Mouse (Mus musculus) cerebellum, postnatal 25 days (tissue): ENCODE data around the gene Bcdin3d.
A peak's percentile ranks its signal among the peaks of the same experiment; 100 is the strongest.

Experiments used
- DNase-seq, 2 experiments: peaks; one replicate each; pipeline ENCODE4 v3.0.0; 2021; ENCODE audit warnings: mixed read lengths in 2 of 2

Gene Bcdin3d

GRCm38 (mm10) chr15:99440112-99440815, 34.3 kb downstream of the Bcdin3d start:
- DNase-seq: no peak

GRCm38 (mm10) chr15:99438966-99439698, 35.4 kb downstream of the Bcdin3d start:
- no peak for DNase-seq

GRCm38 (mm10) chr15:99433913-99434312, 40.6 kb downstream of the Bcdin3d start:
- DNase-seq: peak; percentile 52 to 60

DNA sequence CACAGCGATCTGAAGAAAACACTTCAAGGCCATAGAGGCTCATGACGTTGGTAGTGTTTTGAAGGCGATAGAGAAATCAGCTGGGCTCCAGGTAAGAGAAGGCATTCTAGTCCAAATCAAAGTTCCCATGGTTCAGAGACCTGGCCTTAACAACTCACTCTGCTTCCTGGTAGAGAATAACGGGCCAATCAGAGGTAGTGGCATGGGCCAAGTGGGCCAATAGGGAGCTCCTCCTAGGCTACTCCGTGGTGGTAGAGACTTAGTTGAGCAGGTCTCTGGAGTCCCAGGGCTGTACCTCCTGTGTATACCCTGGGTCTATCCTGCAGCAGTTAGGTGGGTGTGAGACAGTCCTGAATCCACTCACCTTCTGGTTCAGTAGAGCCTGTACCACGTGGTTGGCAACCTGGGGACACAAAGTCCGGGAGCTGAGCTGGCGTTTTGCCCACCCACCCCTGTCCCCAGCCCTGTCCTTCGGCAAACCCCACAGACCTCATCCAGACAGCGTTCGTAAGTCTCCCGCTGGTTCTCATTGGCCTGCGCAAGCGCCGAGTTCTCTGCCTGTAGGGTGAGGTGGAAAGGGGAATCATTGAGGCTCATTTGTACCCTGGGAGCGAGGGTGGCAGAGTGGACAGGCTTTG, 41.3 kb downstream of the Bcdin3d start:
- DNase-seq: no peak

GRCm38 (mm10) chr15:99431967-99432366, 42.6 kb downstream of the Bcdin3d start:
- DNase-seq: no peak

GRCm38 (mm10) chr15:99431504-99431903, 43.0 kb downstream of the Bcdin3d start:
- DNase-seq: no peak

- no peak for DNase-seq
Measured at GRCm38 (mm10) chr15:99431063-99431462, 43.5 kb downstream of the Bcdin3d start.

DNA sequence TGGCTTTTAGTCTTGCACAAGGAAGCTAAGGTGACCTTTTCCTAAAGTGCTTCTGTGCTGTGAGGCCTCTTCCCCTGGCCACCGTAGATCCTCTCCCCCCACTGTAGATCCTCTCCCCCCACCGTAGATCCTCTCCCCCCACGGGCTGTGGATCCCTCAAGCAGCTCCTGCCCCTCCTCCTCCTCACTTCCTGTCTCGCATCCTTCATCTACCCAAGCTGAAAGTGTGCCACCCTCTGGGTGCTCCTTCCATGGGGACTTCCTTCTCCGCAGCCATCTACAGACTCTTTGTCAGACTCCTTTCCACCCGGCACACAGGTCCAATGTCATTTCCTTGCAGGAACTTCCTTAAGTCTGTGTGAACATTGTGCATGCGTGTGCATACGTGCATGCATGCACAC, 44.1 kb downstream of the Bcdin3d start:
- DNase-seq: no peak

DNA sequence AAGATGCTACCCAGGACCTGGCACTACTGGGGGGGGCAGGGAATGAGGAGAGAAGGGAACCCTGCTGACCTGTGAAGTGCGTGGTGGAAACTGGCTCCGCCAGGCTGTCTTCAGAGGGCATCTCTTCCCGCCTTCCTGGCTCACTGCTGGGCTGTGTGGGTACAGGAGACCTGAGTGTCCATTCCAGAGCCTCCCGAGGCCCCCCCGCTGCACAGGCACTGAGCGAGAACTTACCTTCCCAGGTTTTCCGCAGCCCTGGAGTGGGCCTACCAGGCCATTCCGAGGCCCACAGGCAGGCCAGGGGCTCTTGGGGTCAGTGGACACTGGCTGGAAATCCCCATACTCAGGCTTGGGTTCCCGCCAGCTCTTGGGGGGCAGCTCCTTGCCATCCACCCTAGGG, 50.6 kb downstream of the Bcdin3d start:
- no peak for DNase-seq

DNA sequence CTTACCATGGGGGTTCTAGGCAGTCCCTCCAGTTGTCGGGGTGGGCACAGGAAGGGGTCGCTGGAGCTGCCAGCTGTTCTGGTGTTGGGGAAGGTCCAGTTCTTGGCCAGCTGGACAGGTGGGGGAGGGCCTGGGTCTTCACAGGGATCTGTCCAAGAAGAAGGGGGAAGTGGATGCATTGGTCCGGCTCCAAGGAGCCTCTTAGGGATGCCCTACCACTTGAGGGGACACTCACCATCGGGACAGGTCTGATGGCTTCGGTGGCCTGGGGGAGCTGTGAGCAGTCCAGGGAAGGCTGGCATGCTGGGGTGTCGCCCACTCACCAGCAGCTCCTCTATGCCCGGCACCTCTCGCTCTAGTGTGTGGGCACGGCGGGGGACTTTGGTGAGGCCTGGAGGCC, 51.4 kb downstream of the Bcdin3d start:
- DNase-seq: no peak

DNA sequence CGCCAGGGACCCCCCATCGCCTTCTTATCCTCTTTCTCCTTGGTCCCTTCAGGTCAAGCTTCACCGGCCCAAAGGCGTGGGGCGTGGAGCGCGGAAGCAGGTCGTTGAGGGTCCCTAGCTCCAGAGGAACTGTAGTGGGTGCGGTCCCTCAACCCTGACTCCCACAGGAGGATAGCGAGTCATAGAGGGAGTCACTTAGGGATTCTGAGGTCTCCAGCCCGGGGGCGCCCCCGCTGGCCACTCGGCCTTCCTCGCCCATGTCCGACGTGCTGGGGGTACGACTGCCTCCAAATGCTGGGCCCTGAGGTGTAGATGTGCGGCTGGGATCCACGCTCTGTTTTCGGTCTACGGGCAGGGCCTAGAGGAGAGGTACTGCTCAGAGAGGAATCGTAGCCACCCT, 52.0 kb downstream of the Bcdin3d start:
- DNase-seq: no peak

GRCm38 (mm10) chr15:99421676-99422075, 52.9 kb downstream of the Bcdin3d start:
- DNase-seq: no peak

- no peak for DNase-seq
Measured at GRCm38 (mm10) chr15:99421152-99421551, 53.4 kb downstream of the Bcdin3d start.

DNA sequence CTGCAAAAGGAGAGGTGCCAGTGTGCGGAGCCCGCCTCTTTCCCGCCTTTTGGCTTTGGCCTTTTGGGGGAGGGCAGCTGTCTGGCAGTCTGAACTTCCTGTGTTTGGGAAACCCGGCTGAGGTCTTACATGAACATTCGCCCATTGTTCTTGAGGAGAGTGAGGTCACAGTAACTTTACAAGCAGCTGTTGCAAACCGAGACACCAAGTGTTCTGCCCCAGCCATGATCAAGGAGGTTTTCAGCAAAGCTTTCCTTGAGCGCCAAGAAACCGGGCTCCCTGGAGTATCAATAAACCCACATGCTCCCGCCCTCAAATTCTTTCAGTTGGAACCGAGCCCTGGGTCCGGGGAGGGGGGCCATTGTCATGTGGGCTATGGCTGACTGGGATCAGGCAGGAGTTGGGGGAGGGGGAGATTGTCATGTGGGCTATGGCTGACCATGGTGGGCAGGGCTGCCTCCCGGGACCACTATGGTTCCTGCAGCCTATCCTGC, 54.0 kb downstream of the Bcdin3d start:
- no peak for DNase-seq

DNA sequence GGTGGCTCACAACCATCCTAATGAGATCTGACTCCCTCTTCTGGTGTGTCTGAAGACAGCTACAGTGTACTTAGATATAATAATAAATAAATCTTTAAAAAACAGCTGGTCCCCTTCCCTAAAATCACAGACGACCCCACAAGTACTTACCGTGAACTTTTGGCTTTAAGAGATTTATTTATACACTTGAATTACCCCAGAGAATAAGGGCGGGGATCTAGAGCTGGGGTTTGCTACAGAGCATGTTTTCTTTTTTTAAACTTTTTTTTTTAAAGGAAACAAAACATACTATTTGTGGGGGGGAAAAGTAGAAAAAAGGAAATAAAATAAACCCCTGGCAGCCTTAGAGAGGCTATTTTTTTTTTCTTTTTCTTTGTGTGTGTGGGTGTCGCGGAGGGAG, 54.4 kb downstream of the Bcdin3d start:
- no peak for DNase-seq
